Mouse (Mus musculus) cerebellum, adult 9-10 months (tissue): Measurements from ENCODE around the gene Rbm4.

Experiments used
- DNase-seq: peaks from one replicate; pipeline ENCODE4 v3.0.0; 2022

Gene Rbm4

DNA sequence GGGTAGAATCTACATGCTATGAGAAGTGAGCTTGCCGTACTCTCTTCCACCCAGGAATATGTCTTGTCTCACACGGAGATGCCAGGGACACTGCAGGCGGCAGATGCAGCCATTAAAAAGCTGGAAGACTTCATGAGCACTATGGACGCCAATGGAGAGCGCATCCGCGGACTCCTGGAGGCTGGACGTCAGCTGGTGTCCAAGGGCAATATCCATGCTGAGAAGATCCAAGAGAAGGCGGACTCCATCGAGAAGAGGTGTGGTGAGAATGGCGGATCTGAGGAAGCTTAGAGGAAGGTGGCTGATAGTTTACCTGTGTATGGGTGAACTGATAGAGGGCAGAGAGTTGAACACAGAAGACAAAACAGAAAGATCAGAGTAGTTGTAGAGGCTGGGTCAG, 54.6 kb downstream of the Rbm4 start:
- DNase-seq = no peak

DNA sequence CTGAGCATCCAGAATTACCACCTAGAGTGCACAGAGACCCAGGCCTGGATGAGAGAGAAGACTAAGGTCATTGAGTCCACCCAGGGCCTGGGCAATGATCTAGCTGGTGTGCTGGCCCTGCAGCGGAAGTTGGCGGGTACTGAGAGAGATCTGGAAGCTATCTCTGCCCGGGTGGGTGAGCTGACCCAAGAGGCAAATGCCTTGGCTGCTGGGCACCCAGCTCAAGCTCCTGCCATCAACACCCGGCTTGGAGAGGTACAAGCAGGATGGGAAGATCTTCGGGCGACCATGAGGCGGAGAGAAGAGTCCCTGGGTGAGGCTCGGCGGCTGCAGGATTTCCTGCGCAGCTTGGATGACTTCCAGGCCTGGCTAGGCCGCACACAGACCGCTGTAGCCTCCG, 55.8 kb downstream of the Rbm4 start:
- DNase-seq = no peak
